Mouse (Mus musculus) erythroblast, embryonic 14.5 days (primary cell): ENCODE results near the gene Apoc1. TPM values are rescaled to one million over a fixed set of nuclear protein-coding genes. Genes with fewer than 3 reads are reported as not detected.
A peak's percentile ranks its signal among the peaks of the same experiment; 100 is the strongest.
"Not testable (repeated sequence)": the region's sequence is repeated elsewhere in the genome, so short reads cannot be mapped to it uniquely, and the experiment has no call there.

Experiments used
- H3K27me3 ChIP-seq: 2 replicates; pipeline ENCODE4 v1.6.1; 2012; ENCODE audit warnings: inconsistent platforms; ENCODE audit not compliant: control insufficient read depth
- H3K36me3 ChIP-seq: 2 replicates; pipeline ENCODE4 v1.6.1; 2012; ENCODE audit warnings: mild to moderate bottlenecking, inconsistent platforms; ENCODE audit not compliant: control insufficient read depth
- H3K4me1 ChIP-seq: 2 replicates; pipeline ENCODE4 v1.6.1; 2012; ENCODE audit warnings: inconsistent platforms; ENCODE audit not compliant: control insufficient read depth
- H3K4me3 ChIP-seq: replicated peaks from 2 replicates; pipeline ENCODE3; 2012; ENCODE audit warnings: moderate library complexity, mild to moderate bottlenecking, inconsistent platforms
- H3K9me3 ChIP-seq: 2 replicates; pipeline ENCODE4 v1.6.1; 2012; ENCODE audit warnings: low read length, inconsistent platforms, mixed read lengths; ENCODE audit not compliant: control insufficient read depth
- GATA1 ChIP-seq: IDR thresholded peaks from 2 replicates; pipeline ENCODE4 v1.6.1; 2012; ENCODE audit warnings: low read length, inconsistent platforms, mixed read lengths
- TAL1 ChIP-seq: IDR thresholded peaks from 3 replicates; pipeline ENCODE4 v1.6.1; 2012; ENCODE audit warnings: low read length, inconsistent platforms, mixed read lengths
- polyA plus RNA-seq: library from polyadenylated mRNA; stranded (reverse); fragments of >175 nt; gene quantifications from 2 replicates; pipeline ENCODE4 v1.2.3, GENCODE M21; 2012

Apoc1 gene
- polyA plus RNA-seq, 1 experiment: 1.3 TPM

DNA sequence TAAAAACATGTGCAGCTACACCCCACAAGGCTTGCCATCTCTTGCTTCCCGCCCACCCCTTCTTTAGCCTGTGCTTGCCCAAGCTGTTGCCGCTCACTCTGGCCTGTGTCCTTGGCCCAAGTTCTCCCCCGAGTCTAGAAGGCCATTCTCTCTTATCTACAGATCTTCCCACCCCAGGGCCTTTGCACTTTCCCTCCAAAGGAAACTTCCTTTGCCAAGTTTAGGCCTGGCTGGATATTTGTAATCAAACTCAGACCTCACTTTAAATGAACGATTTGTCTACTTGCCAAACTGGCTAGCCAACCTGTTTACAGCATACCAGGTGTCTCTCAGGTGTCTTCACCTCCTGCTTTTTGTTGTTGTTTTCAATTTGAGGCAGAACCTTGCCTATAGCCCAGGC is 1.6 kb downstream of the Apoc1 start:
- H3K27me3 ChIP-seq: no peaks in the 10 kb centered on the region
- TF ChIP-seq TAL1: no peak
- TF ChIP-seq GATA1: no peak
- no peak overlapping the region for H3K4me3 ChIP-seq
- no peaks in the 10 kb centered on the region; the same call in 1 of the 2 replicates for H3K36me3 ChIP-seq
- H3K9me3 ChIP-seq: no peaks in the 10 kb centered on the region
- peaks cover 29% of the 10 kb centered on the region for H3K4me1 ChIP-seq

DNA sequence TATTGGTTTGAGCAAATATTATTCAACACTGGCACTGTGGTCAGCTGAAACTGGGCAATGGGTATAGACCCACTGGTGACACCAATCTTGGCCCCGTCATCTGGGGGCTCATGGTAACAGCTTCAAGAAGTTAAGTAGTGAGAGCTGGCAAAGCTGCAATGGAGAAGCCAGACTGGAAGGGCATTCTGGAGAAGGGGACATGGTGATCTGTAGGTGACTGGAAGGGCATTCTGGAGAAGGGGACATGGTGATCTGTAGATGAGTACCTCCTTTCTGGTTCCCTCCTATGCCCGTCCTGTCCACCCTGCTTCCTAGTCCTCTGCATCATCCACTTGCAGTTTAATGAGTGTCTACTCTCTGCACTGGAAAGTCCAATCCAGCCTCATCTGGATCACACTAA is 3.8 kb downstream of the Apoc1 start:
- TF ChIP-seq TAL1 (no peak), GATA1 (no peak)
- Histone ChIP-seq H3K4me1 (peaks cover 14% of the 10 kb centered on the region), H3K4me3 (no peak overlapping the region), H3K36me3 (no peaks in the 10 kb centered on the region; the same call in 1 of the 2 replicates), H3K27me3 (no peaks in the 10 kb centered on the region), H3K9me3 (no peaks in the 10 kb centered on the region)

DNA sequence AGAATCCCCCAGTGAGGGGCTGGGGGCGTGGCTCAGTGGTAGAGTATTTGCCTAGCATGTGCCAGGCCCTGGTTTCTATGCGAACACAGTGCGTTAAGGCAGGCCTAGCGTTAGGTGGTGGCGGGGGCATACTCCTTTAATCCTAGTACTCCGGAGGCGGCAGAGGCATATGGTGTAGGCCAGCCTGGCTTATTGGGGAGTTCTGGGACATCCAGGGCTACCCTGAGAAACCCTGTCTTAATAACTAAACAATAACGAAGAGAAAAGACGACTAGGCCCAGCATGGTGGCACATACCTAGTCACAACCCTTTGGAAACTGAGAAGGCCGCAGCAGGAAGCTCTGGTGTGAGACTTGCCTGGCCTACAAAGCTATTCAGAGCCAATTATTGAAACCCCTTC is 4.4 kb downstream of the Apoc1 start:
- Histone ChIP-seq H3K36me3 (no peaks in the 10 kb centered on the region; the same call in 1 of the 2 replicates), H3K4me1 (peaks cover 10% of the 10 kb centered on the region), H3K27me3 (no peaks in the 10 kb centered on the region), H3K4me3 (no peak overlapping the region), H3K9me3 (no peaks in the 10 kb centered on the region)
- TF ChIP-seq TAL1 (no peak), GATA1 (no peak)

DNA sequence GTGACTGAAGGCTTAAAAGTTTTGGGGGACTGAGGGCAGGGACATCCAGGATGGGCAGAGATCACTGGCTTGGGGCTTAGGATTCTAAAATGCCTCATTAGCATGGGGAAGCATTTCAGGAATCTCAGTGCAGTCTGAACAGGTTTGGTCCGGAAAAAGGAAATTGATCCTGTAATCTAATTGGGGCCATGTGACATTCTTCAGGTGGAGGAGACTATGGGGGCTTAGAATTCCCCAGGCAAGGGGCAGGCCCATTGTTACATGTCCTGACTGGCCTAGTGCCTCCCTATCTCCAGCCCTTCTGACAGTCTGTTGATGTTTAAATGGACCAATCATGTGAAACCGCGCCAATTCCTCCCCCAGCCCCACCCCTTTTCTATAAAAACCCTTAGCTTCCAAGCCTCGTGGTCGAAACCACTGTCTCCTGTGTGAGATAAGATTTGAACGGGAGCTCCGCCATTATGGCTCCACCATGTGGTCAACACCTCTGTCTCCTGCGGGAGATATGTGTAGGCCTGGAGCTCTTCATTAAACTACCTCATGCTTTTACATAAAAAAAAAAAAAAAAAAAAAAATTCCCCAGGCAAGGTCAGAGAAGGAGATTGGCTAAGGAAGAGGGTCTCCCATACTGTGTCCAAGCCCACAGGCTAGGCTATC is 5.4 kb downstream of the Apoc1 start:
- H3K27me3 ChIP-seq, H3K36me3 ChIP-seq, H3K9me3 ChIP-seq, H3K4me3 ChIP-seq, H3K4me1 ChIP-seq: not testable (repeated sequence)

DNA sequence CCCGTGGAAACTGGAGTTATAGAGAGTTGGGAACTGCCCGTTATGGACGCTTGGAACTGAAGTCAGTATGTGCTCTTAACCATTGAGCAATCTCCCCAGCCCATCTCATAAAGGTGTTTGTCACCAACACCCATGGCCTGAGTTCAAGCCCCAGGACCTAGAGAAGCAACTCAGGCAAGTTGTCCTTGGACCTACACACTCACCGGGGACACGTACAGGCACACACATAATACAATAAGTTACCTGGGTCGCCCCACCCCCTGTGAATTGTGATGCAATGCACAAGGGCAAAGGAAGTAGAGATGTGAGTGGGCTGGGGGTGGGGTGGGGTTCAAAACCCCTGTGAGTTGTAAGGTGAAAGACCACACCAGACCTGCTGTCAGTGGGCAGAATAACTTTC is 5.9 kb downstream of the Apoc1 start:
- H3K27me3 ChIP-seq: no peaks in the 10 kb centered on the region

DNA sequence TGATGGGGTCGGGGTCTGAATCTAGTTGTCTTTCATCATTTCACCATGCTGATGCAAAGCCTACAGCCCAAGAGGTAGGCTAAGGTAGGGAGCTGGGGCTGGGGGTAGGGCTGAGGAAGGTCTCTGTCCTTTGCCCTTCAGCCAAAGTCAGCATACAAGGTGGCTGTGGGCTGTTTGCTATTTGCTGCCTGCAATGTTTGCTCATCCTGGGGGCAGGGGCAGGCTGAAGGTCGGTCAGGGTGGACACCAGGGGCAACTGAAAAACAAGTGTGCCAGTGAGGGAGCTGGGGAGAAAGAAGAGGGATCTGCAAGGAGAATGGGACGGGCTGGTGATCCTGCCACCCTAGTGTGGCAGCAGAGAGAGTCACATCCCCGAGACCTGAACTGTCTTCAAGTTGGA is 7.1 kb downstream of the Apoc1 start:
- TF ChIP-seq GATA1: no peak
- no peak for TF ChIP-seq TAL1
- Histone ChIP-seq H3K9me3 (no peaks in the 10 kb centered on the region), H3K4me3 (no peak overlapping the region), H3K27me3 (no peaks in the 10 kb centered on the region), H3K36me3 (no peaks in the 10 kb centered on the region; the same call in 1 of the 2 replicates), H3K4me1 (peaks cover 10% of the 10 kb centered on the region; the same call in 1 of the 2 replicates)

More for the DNA sequence above, 5.9 kb downstream of the Apoc1 start:
- peaks cover 7% of the 10 kb centered on the region; the same call in 1 of the 2 replicates for H3K4me1 ChIP-seq
- H3K9me3 ChIP-seq: no peaks in the 10 kb centered on the region
- H3K36me3 ChIP-seq: no peaks in the 10 kb centered on the region; the same call in 1 of the 2 replicates
- TF ChIP-seq GATA1: no peak
- TF ChIP-seq TAL1: no peak
- H3K4me3 ChIP-seq: no peak overlapping the region

DNA sequence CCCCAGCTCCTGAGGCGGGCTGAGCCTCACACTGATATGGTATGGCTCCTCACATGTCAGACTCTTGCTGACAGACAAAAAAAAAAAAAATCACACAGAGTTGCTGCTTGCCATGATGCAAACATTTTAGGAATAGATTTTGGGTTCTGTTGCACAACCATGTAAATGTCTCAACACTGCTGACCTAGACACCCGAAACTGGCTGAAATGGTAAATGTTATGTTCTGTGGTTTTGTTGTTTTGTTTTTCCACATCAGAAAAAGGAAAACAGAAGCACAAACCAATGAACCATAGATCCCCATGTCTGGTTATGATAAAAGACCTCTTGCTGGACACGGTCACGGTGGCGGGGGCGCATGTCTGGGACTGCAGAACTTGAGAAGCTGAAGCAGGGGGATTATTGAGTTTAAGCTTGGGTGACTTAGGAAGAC is 8.7 kb downstream of the Apoc1 start:
- H3K36me3 ChIP-seq: no peaks in the 10 kb centered on the region
- H3K4me3 ChIP-seq: no peak overlapping the region
- peaks cover 10% of the 10 kb centered on the region; the same call in 1 of the 2 replicates for H3K4me1 ChIP-seq
- H3K27me3 ChIP-seq: no peaks in the 10 kb centered on the region
- H3K9me3 ChIP-seq: no peaks in the 10 kb centered on the region
- no peak for TF ChIP-seq GATA1
- TF ChIP-seq TAL1: no peak

DNA sequence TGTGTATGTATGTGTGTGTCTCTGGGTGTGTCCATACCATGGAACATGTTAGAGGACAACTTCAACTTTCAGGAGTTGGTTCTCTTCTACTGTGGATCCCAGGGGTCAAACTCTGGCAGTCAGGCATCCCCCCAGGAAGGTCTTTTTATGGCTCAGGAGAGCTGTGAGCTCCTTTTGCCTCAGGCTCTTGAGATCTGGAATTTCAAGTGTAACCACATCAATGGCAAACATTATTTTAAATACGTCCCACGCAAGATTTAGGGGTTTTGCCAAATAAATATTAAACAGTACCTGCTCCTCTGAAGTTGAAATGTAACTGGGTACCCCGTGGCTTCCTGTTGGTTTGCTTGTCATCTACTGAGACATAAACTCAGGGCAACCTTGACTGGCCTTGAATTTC is 9.5 kb downstream of the Apoc1 start:
- Histone ChIP-seq H3K9me3 (no peaks in the 10 kb centered on the region), H3K4me3 (no peak overlapping the region), H3K4me1 (peaks cover 10% of the 10 kb centered on the region; the same call in 1 of the 2 replicates), H3K27me3 (no peaks in the 10 kb centered on the region), H3K36me3 (no peaks in the 10 kb centered on the region)
- TF ChIP-seq TAL1 (no peak), GATA1 (no peak)

DNA sequence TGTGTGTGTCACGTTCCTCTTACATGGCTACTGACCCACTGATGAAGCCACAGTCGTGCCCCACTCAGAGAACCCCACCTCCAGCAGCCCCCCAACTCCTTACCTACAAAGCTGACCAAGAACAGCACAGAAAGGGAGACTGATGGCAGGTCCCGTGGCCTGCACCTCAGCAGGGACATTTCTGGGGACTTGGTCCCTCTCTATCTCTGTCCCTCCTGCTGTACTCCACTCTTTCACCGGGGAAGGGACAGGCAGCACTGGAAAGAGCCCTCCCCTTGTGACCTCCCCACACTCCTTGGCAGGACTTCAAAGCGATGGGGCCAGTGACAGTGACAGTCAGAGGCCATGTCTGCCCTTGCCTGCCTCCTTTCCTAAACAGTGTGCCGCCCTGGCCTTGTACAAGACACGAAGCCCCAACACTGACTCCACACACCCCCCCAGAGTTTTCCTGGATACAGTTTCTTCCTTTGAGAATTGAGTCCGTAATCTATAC is 11.2 kb downstream of the Apoc1 start, which contains the start of the genes Gm44805 and Apoc4:
TSS of gene Gm44805 (minus strand) at position 222 of the 493 bp plus-strand sequence.
TSS of gene Apoc4 (minus strand) at position 278 of the 493 bp plus-strand sequence.
- peak within 1 kb of the TSS; percentile 3 for H3K4me3 ChIP-seq
- H3K27me3 ChIP-seq: no peaks in the 10 kb centered on the region
- no peaks in the 10 kb centered on the region for H3K9me3 ChIP-seq
- H3K4me1 ChIP-seq: peaks cover 5% of the 10 kb centered on the region; the same call in 1 of the 2 replicates
- TF ChIP-seq GATA1: no peak
- TF ChIP-seq TAL1: no peak
- no peaks in the 10 kb centered on the region; the same call in 1 of the 2 replicates for H3K36me3 ChIP-seq

DNA sequence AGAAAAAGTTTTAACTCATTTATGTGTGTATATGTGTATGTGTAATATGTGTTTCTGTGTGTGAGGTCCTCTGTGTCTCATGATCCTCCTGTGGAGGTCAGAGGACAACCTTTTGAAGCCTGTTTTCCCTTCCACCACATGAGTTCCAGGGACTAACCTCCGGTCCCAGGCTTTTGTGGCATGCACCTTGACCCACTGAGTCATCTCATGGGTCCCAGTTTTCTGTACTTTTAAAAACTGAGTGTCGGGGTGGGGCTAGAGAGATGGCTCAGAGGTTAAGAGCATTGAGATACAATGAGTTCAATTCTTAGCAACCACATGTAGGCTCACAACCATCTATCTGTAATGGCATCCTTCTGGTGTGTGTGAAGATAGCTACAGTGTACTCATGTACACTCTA is 11.8 kb downstream of the Apoc1 start:
- Histone ChIP-seq H3K4me1 (peaks cover 5% of the 10 kb centered on the region; the same call in 1 of the 2 replicates), H3K27me3 (no peaks in the 10 kb centered on the region), H3K4me3 (no peak overlapping the region), H3K36me3 (no peaks in the 10 kb centered on the region; the same call in 1 of the 2 replicates), H3K9me3 (no peaks in the 10 kb centered on the region)
- TF ChIP-seq TAL1 (no peak), GATA1 (no peak)
